Mouse (Mus musculus): ENCODE data around the gene Cdh24.

Cdh24 gene

GRCm38 (mm10) chr14:54641305-54641969 is at the start of gene Cdh24:
Cdh24 (minus strand) TSS chr14:54641364.
- DNase-seq (ENCODE audit: low spot score), result peak; percentile 94

GRCm38 (mm10) chr14:54687251-54687650 is 46.1 kb upstream of the Cdh24 start:
- DNase-seq (ENCODE audit: low spot score), result no peak

- DNase-seq (ENCODE audit: low spot score), result peak; percentile 100
Observed at GRCm38 (mm10) chr14:54686522-54687143, 45.5 kb upstream of the Cdh24 start, which contains the start of gene Acin1. Acin1 (minus strand) TSS chr14:54686931.

DNA sequence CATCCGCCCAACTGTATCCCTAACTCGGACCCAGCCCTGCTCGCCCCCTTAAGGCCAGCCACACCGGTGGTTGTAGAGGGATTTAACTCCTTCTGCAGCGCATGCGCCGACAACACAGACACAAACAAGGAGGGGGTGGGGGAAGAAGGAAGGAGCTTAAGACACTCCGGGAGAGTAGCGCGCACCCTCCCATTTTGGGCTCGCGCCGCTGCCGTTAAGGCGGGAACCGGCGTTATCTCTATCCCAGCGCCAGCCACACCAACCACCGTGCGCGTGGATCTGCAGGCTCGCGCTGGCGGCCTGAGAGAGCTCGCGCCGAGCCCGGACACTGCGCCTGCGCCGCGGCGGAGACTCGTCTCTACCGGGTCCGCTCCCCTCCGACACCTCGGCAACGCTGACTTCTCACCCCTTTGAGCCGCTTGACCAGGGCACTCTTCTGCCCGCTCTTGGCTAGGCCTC is 44.9 kb upstream of the Cdh24 start, which contains the start of gene 1700123O20Rik:
Gene 1700123O20Rik, plus strand, starts transcription at position 154 of the 459 bp plus-strand sequence.
- DNase-seq (ENCODE audit: low spot score), result no peak

GRCm38 (mm10) chr14:54685471-54685870 is 44.3 kb upstream of the Cdh24 start:
- no peak for DNase-seq (ENCODE audit: low spot score)

GRCm38 (mm10) chr14:54682396-54682795 is 41.2 kb upstream of the Cdh24 start:
- no peak for DNase-seq (ENCODE audit: low spot score)

- DNase-seq (ENCODE audit: low spot score), result no peak
Observed at GRCm38 (mm10) chr14:54678657-54679304, 37.6 kb upstream of the Cdh24 start.

DNA sequence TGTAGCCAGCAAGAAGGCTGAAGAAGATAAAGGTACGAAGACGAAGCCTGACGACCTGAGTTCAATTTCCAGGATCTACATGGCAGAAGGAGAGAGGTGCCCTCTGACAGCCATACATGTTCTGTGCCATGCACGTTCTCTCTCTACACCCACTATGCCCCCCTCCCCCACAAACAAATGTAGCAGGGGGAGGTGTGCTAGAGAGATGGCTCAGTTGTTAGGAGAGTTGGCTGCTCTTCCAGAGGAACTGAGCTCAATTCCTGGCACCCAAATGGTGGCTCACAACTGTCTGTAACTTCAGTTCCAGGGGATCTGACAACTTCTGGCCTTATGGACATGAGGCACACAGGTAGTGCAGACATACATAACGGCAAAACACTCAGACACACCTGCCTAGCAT is 35.1 kb upstream of the Cdh24 start:
- DNase-seq (ENCODE audit: low spot score), result no peak

DNA sequence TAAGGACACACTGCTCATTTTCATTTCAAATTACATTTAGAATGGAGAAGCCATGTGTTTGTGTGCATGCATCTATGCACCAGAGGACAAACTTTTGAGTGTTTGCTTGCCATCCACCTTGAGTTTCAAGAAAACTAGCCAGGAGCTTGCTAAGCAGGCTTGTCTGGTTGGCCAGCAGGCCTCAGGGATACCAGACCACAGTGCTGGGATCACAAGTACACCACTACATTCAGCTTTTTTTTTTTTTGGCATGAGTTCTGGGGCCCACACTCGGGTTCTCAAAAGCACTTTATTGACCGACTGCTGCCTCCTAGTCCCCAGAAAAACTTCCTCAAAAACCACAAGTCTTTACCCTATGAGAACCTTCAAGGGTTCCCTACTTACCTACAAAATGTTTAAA is 33.2 kb upstream of the Cdh24 start:
- no peak for DNase-seq (ENCODE audit: low spot score)

GRCm38 (mm10) chr14:54669381-54669780 is 28.2 kb upstream of the Cdh24 start:
- peak; percentile 68 for DNase-seq (ENCODE audit: low spot score)

DNA sequence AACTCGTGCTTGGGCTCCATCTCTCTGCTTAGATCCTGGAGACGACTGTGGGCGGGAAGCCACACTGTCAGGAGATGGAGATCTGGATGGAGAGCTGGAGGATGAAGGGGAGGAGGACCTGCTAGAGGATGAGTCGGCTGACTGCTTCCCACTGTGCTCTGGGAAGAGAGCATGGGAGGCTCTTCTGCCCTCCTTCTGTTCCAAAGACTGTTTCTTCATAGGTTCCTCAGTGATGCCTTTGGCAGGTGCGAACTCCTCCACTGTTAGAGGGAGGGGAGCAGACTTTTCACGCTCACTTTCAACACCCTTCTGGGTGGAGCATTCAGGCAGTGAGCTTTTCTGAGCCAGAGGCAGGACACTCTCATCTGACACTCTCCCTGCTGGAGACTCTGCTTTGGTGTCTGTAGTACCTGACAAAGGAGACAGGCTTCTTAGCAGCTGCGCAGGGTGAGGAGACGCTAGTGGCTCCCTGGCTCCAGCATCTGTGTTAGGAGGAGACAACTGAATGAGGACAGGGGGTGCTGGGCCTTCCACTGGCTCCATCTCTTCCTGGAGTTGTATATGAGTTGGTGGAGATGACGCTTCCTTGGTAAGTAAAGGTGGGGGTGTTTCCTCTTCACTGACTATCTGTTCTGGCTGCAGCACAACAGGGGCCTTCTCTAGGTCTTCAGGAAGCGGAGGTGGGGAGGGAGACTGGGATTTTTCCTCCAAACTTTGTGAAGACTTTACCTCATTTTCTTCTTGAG is 23.5 kb upstream of the Cdh24 start:
- no peak for DNase-seq (ENCODE audit: low spot score)

GRCm38 (mm10) chr14:54660009-54660408 is 18.8 kb upstream of the Cdh24 start:
- no peak for DNase-seq (ENCODE audit: low spot score)

DNA sequence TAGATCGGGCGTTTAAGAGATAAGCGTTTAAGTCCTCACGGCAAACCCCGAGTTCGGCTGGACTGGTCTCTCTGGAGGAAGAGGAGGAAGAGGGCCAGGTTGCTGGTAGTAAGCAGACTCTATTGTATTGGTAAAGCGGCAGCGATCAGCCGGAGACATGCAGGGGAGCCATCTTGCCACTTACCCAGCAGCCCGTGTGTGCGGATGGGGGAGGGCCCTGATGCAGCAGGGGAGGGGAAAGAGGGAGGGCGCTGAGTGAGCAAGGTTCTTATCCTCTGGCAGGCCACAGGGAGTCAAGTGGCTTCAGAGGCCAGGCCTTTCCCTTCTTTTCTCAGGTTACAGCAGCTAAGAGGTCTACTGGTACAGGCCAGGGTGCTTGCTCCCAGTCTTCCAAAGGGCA is 12.3 kb upstream of the Cdh24 start:
- peak; percentile 84 for DNase-seq (ENCODE audit: low spot score)

DNA sequence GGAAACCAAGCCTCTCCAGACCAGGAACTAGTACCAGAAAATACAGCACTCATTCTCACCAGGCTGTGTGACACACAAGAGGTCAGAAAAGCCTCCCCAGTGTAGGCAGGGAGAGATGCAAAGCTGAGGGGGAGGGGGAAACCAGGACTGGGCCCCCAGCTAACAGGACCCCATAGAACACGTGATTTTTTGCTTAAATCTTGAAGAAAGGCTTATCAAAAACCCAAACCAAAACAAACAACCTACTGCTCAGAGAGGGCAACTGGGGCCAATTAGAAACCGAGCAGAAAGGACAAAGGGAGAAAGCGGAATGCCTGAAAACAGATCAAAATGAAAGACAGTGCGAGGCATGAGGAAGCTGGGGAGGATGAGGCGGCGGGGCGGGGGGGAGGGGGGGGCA is 11.6 kb upstream of the Cdh24 start:
- no peak for DNase-seq (ENCODE audit: low spot score)

DNA sequence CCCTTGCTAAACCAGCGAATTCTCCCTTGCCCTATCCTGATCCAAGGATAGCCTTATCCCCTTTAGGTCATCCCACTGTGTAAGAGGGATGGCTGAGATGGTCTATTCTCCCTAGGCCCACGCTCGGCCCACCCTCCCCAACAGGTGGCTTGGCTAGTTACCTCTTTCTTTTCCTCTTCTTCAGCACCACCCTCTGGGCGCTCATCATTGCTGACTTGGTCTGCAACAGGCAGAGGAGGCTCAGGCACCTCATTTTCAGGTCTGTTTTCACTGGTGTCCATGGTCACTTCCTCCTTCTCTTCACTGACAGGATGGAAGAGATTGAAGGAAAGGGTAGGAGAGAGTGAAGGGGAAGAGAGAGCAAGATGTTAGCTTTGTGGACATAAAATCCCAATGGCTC is 10.4 kb upstream of the Cdh24 start:
- no peak for DNase-seq (ENCODE audit: low spot score)

GRCm38 (mm10) chr14:54650621-54651454 is 9.7 kb upstream of the Cdh24 start:
- DNase-seq (ENCODE audit: low spot score), result peak; percentile 91

DNA sequence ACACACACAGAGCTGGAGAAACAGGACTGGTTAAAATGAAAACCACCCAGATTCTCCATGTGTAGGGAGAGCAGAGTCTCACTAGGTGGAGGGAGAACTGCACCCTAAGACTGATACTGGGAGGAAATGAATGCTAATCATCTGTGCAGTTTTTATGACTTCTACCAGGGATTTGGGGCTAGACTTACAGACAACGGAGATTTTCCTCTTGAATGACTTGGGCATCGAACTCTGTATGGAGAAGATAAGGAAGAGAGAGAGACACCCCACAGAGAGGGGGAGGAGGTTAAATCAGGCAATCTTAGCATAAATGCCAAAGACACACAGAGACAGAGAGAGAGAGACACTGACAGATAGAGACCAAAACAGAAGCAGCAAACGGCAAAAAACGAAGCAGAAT is 6.7 kb upstream of the Cdh24 start:
- no peak for DNase-seq (ENCODE audit: low spot score)

GRCm38 (mm10) chr14:54646898-54647636 is 5.9 kb upstream of the Cdh24 start:
- no peak for DNase-seq (ENCODE audit: low spot score)

GRCm38 (mm10) chr14:54646455-54646854 is 5.3 kb upstream of the Cdh24 start:
- DNase-seq (ENCODE audit: low spot score), result peak; percentile 54

DNA sequence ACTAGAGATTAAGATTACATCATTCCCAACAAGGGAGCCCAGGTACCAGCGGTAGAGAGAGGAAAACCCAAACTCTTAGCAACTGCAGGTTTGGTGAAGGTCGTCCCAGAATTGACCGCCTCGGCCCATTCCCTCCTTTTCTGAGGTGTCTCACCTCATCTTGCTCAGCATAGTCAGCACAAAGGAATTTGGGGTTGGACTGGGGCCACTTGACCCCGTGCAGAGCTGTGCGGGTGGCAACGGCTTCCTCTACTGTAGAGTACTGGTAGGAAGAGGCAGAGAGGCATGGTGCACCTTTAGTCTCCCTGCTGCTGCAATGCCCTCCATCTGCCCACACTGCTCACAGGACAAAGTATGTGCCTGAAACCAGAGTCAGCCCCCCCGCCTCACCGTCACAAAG is 3.1 kb upstream of the Cdh24 start:
- DNase-seq (ENCODE audit: low spot score), result no peak

DNA sequence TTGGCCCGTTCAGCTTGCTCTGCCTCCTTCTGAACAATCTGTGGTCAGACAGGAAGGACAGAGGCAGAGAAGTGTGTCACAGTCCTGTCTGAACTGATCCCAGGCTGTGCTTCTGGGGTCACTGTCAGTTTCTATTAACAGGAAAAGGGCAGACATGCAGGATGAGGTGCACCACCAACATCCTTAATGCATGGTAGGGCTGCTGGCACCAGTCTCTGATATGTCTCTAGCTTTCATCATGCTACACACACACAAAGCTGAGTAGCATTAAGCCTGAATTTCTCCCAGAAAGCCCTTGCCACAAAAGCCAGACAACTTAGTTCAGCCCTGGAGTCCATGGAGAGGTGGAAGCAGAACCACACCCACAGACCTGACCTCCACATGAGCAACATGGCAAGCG is 1.8 kb upstream of the Cdh24 start:
- DNase-seq (ENCODE audit: low spot score), result no peak

Measured in testis, postnatal 10 days (tissue).